Mouse (Mus musculus) intestine, embryonic 14.5 days (tissue): ENCODE measurements at regions not wholly inside any gene's neighbourhood (a gene's known extent, or its start where the extent isn't known, plus 50 kb on each side); places are given as distances from the start of the nearest gene placed in this dataset.

ENCODE experiments used
- ATAC-seq: fragments of 200-750 bp; cut with Nextera tagmentation; replicated peaks from 2 replicates; pipeline ENCODE4 v1.8.0; 2017; ENCODE audit warnings: low read depth, moderate number of reproducible peaks, moderate TSS enrichment, moderate library complexity; ENCODE audit not compliant: low FRiP score, low TSS enrichment
- DNase-seq: peaks from one replicate; pipeline ENCODE4 v3.0.0-alpha.2; 2018; ENCODE audit warnings: low spot score
- H3K27ac ChIP-seq: fragments of 300-500 bp; sonication (generic); 2 replicates; pipeline ENCODE4 v1.5.1; 2014; ENCODE audit warnings: low read depth, mild to moderate bottlenecking, control low read depth
- H3K27me3 ChIP-seq: fragments of 300-500 bp; sonication (generic); replicated peaks from 2 replicates; pipeline ENCODE4 v1.6.1; 2014; ENCODE audit warnings: low read length, control low read depth; ENCODE audit not compliant: control insufficient read depth, insufficient read depth
- H3K36me3 ChIP-seq: fragments of 300-500 bp; sonication (generic); 2 replicates; pipeline ENCODE4 v1.6.1; 2014; ENCODE audit warnings: low read length, control low read depth; ENCODE audit not compliant: control insufficient read depth, insufficient read depth
- H3K4me1 ChIP-seq: fragments of 300-500 bp; sonication (generic); replicated peaks from 2 replicates; pipeline ENCODE4 v1.6.1; 2014; ENCODE audit warnings: low read length, control low read depth, mixed read lengths; ENCODE audit not compliant: control insufficient read depth, insufficient read depth
- H3K4me2 ChIP-seq: fragments of 300-500 bp; sonication (generic); 2 replicates; pipeline ENCODE4 v1.6.1; 2014; ENCODE audit warnings: low read length
- H3K4me3 ChIP-seq: fragments of 300-500 bp; sonication (generic); 2 replicates; pipeline ENCODE4 v1.5.1; 2014; ENCODE audit warnings: low read depth, low read length, control low read depth, mixed read lengths
- H3K9ac ChIP-seq: fragments of 300-500 bp; sonication (generic); 2 replicates; pipeline ENCODE4 v1.6.1; 2014; ENCODE audit warnings: mild to moderate bottlenecking, low read length
- H3K9me3 ChIP-seq: fragments of 300-500 bp; sonication (generic); 2 replicates; pipeline ENCODE4 v1.6.1; 2016; ENCODE audit warnings: low read length, control low read depth; ENCODE audit not compliant: control insufficient read depth
- WGBS: fragments of 180-500 bp; shearing (Covaris S2); extraction: QIAGEN DNeasy Blood & Tissue Kit; methylation state at CpG from one replicate; pipeline ENCODE4 v1.1.7; 2014; 5-methylcytosine and 5-hydroxymethylcytosine counted together

DNA sequence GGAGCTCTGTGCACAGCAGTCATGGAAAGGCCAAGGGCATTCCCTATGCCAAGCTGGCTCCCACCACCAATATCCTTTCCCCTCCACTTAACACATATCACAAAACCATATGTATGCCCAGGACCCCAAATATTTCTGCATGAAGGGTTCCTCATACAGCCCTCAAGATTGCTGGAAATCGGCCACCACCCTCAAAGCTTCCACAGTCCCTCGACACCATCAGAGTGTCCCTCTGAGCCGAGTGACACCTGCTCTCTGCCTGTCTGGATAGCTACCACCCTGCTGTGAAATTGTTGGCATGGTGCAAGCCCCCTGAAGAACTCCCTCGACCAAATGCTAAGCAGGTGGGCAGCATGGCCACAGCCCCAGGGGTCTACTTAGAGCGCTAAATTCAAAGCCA lies 869.2 kb downstream of the Zfp704 start:
- 72% methylated on average over 5 of the region's 5 CpGs for WGBS
- no peak overlapping the region for H3K27ac ChIP-seq
- DNase-seq (no peak), ATAC-seq (no peak)
- H3K4me3 ChIP-seq = no peak overlapping the region
- H3K4me1 ChIP-seq = no peaks in the 10 kb centered on the region; the same call in 1 of the 2 replicates
- H3K9ac ChIP-seq = no peak overlapping the region
- H3K27me3 ChIP-seq = no peaks in the 10 kb centered on the region
- H3K36me3 ChIP-seq = no peaks in the 10 kb centered on the region
- no peaks in the 10 kb centered on the region for H3K9me3 ChIP-seq
- no peak overlapping the region for H3K4me2 ChIP-seq

DNA sequence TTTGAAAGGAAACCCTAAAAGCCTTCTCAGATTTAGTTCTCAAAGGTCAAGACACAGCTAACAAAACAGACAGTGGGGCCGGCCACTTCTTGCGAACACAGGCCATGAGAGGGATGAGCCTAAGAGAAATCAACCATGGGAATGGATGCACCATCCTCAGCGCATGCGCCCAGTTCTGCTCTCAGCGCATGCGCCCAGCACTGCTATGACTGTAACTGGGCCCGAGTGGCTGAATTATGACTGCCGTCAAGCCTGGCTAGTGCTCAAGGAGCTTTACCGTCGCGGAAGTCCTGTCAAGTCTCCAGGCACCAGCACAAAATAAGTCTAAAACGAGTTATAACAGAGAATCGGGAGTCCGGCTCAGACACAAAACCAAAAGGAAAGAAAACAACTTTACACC lies 870.6 kb downstream of the Zfp704 start:
- Histone ChIP-seq H3K4me2 (no peak overlapping the region), H3K4me3 (no peak overlapping the region)
- ATAC-seq = no peak

DNA sequence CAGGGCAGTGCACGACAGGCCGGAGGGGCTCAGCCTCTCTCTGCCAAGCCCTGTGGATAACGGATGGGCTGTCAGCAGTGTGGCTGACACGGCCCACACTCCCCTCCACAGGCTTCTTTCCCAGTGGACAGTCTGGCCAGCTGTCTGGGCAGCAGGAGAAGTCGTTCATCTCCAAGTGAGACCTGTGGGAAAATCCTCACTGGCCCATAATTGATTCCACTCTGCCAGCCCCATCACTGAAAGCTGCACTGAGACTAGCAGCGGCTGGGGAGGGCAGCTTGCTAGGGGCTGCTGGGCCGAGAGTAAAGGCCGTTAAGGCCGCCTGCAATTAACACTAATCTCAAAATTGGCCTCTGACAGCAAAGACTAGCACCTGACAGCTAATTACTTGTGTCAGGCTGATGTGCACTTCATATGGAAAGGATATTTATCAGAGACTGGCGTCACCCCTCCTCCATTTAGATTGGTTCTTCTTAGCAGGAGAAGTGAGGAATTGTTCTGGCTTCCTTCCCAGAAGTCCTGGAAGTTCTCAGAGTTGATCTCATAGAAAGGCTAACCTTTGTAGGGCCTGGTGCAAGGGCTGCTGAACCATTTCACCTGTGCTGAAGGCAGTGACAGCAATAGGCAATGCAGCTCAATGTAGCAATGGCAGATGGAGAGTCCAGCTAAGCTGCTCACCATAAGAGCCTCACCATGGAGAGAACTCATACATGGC lies 873.5 kb downstream of the Zfp704 start:
- WGBS = 30% methylated on average over 10 of the region's 10 CpGs
- H3K4me1 ChIP-seq = no peaks in the 10 kb centered on the region; the same call in 1 of the 2 replicates
- no peak overlapping the region for H3K9ac ChIP-seq
- no peak overlapping the region for H3K4me3 ChIP-seq
- H3K27ac ChIP-seq = 0 out of 2 replicates have a peak overlapping the region, but pooled peaks have one; percentile 36
- H3K27me3 ChIP-seq = no peaks in the 10 kb centered on the region
- no peak for ATAC-seq
- no peak overlapping the region for H3K4me2 ChIP-seq
- no peak for DNase-seq
- no peaks in the 10 kb centered on the region for H3K9me3 ChIP-seq
- no peaks in the 10 kb centered on the region for H3K36me3 ChIP-seq

More for the DNA sequence above, 870.6 kb downstream of the Zfp704 start:
- Histone ChIP-seq H3K27me3 (no peaks in the 10 kb centered on the region), H3K4me1 (no peaks in the 10 kb centered on the region; the same call in 1 of the 2 replicates), H3K36me3 (no peaks in the 10 kb centered on the region), H3K27ac (no peak overlapping the region), H3K9me3 (no peaks in the 10 kb centered on the region), H3K9ac (no peak overlapping the region)
- 82% methylated on average over 14 of the region's 14 CpGs for WGBS
- no peak for DNase-seq

DNA sequence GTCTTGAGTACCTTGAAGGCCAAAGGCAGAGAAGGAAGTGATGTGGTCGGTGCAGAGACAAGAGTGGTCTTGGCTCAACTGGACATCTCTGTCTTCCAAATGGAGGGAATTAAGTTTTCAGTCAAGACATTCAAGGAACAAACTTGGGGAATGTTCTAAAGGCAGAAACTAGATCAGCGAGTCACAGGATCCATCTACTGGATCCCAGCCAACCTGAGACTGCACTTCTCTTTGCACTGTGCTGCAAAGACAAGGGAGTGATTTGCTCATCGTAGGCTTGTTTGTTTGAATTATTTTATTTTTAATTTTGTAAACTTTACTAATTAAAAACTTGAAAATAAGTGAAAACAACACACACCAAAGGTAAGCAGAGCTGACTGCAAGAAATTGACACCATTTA lies 875.8 kb downstream of the Zfp704 start:
- H3K9ac ChIP-seq = no peak overlapping the region
- no peaks in the 10 kb centered on the region for H3K36me3 ChIP-seq
- no peak overlapping the region for H3K4me3 ChIP-seq
- ATAC-seq = no peak
- H3K4me2 ChIP-seq = no peak overlapping the region
- no peaks in the 10 kb centered on the region; the same call in 1 of the 2 replicates for H3K4me1 ChIP-seq
- no peaks in the 10 kb centered on the region for H3K27me3 ChIP-seq
- 67% methylated on average over 3 of the region's 3 CpGs for WGBS
- no peaks in the 10 kb centered on the region for H3K9me3 ChIP-seq
- no peak overlapping the region for H3K27ac ChIP-seq
- DNase-seq = no peak

DNA sequence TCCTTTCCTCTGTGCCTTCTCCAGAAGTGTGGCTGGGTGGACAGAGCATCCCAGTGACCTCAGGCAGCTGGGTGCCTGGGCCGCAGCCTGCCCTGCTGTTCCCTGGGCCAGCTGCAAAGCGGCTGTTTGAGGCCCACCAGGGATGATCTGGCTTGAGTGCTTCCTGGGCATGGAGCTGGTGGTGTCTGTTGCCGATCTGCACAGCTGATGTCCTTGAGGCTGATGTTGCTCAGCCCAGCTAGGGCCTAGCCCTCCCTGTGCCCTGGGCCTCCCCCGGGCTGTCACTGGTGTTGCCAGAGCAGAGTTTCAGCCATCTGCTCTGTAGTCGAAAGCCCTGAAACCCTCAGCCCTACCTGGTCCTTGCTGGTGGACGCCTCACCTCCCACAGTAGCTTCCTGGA lies 878.5 kb downstream of the Zfp704 start:
- Histone ChIP-seq H3K4me3 (no peak overlapping the region), H3K9ac (no peak overlapping the region), H3K4me1 (no peaks in the 10 kb centered on the region; the same call in 1 of the 2 replicates), H3K9me3 (no peaks in the 10 kb centered on the region), H3K4me2 (no peak overlapping the region), H3K27ac (no peak overlapping the region), H3K27me3 (no peaks in the 10 kb centered on the region), H3K36me3 (no peaks in the 10 kb centered on the region)
- WGBS = 33% methylated on average over 6 of the region's 6 CpGs
- DNase-seq = no peak
- ATAC-seq = no peak; the same call in 1 of the 2 replicates

DNA sequence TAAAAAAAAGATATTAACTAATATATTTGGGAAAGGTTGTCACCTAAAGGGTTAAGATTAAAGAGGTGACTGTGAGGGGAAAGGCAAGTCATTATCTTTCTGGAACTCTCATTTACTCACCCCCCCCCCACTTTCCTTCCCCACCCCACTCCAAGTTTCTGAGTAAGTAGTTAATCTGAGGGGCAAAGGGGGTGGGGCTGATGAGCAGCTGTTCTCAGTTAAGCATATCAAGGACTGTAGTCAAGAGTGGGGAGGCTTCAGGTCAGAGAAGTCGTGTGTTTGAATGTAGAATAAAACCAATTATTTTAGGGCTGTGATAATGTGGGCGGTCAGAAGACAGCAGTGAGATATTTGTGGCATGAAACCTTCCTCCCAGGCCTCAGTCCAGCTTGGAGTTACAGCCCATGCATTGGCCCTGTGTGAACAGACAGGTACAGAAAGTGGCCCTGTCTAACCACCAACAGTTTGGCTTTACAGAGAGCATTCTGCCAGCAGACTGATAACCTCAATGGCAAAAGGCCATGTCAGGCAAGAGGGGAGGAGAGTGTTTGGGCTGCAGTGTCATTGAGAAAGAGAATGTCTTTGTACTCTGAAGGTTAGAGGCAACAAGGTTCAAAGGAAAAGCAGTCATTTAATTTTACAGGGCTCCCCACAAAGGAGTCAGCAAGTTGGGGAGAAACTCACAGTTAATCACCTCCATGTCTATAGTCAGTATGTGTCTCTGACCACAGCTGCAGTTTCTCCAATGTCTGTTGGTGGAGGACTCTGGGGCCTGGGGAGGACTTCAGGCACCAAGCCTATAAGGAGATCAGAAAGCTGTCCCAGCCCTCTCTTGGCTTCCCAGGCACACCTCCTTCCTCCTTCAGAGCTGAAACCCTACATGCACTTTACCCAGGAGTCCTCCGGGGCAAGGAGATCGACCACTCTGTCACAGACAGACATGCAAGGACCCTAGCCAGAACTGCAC lies 888.0 kb downstream of the Zfp704 start:
- DNase-seq = no peak
- H3K4me3 ChIP-seq = no peak overlapping the region
- H3K4me1 ChIP-seq = peaks cover 16% of the 10 kb centered on the region
- no peaks in the 10 kb centered on the region for H3K27me3 ChIP-seq
- no peak for ATAC-seq
- H3K9ac ChIP-seq = no peak overlapping the region
- H3K27ac ChIP-seq = no peak overlapping the region
- WGBS = 64% methylated on average over 4 of the region's 4 CpGs
- H3K9me3 ChIP-seq = no peaks in the 10 kb centered on the region
- no peaks in the 10 kb centered on the region for H3K36me3 ChIP-seq
- H3K4me2 ChIP-seq = no peak overlapping the region

DNA sequence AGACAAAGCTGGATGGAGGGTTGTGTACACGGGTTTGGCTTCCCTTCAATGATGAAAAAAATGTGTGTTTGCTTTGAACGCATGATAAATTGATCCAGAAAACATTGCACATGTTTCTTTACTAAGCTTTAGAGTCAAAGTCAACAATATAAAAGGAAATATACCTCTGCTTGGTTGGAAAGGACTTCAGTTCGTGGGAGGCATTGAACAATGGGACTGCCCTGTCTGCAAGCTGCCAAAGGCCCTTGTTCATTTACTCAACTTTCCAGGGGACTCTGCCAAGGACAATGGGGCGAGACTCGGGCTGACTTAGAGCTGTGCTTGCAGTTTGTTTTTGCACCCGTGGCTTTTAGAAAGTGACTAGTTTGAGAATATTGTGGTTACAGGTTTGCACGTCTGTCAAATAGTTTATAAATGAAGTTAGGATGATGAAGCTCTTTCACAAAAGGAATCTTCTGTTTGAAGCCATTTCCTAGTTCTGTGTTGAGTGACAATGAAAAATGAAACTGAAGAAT lies 889.2 kb downstream of the Zfp704 start:
- H3K4me3 ChIP-seq = no peak overlapping the region
- H3K9ac ChIP-seq = no peak overlapping the region
- H3K9me3 ChIP-seq = no peaks in the 10 kb centered on the region
- 75% methylated on average over 7 of the region's 7 CpGs for WGBS
- ATAC-seq = no peak
- H3K27ac ChIP-seq = no peak overlapping the region
- H3K4me2 ChIP-seq = no peak overlapping the region
- DNase-seq = no peak
- H3K36me3 ChIP-seq = no peaks in the 10 kb centered on the region
- peaks cover 22% of the 10 kb centered on the region for H3K4me1 ChIP-seq
- no peaks in the 10 kb centered on the region for H3K27me3 ChIP-seq

DNA sequence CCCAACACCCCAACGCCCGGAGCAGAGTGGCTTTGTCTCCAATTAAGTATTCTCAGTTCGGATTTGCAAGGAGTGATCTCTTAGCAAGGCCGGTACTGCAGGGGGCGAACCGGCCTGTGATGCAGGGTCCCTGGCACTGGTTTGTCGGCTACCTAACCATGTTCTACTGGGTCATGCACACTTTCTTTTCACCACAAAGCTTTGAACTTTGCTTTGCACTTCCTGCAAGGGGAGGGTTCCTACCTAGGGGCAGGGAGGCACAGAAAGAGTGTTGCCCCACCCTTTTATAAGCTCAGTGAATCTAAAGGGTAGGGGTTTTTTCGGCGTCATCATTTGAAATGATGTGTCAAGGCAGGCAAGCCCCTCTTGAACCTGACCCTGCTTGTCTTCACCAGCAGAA lies 891.7 kb downstream of the Zfp704 start:
- H3K4me3 ChIP-seq = no peak overlapping the region
- DNase-seq (no peak), ATAC-seq (no peak)
- H3K36me3 ChIP-seq = no peaks in the 10 kb centered on the region
- no peaks in the 10 kb centered on the region for H3K9me3 ChIP-seq
- no peak overlapping the region for H3K9ac ChIP-seq
- WGBS = 21% methylated on average over 9 of the region's 9 CpGs
- no peak overlapping the region for H3K27ac ChIP-seq
- peak overlapping the region; percentile 64 for H3K4me2 ChIP-seq
- H3K27me3 ChIP-seq = no peaks in the 10 kb centered on the region
- peaks cover 22% of the 10 kb centered on the region for H3K4me1 ChIP-seq
